Mouse (Mus musculus) stomach, postnatal 0 days (tissue): ENCODE measurements around the gene 6030408B16Rik. TPM values are rescaled to one million over a fixed set of nuclear protein-coding genes. Genes with fewer than 3 reads are reported as not detected.
A peak's percentile ranks its signal among the peaks of the same experiment; 100 is the strongest.
"Not testable (repeated sequence)": the region's sequence is repeated elsewhere in the genome, so short reads cannot be mapped to it uniquely, and the experiment has no call there.

Experiments used
- ATAC-seq: fragments of 200-750 bp; cut with Nextera tagmentation; 2 replicates; pipeline ENCODE4 v1.8.0; 2017; ENCODE audit not compliant: low FRiP score, low TSS enrichment
- DNase-seq: peaks from one replicate; pipeline ENCODE4 v3.0.0-alpha.2; 2016; ENCODE audit warnings: low spot score
- H3K27ac ChIP-seq: fragments of 300-500 bp; sonication (generic); replicated peaks from 2 replicates; pipeline ENCODE4 v1.5.1; 2014; ENCODE audit warnings: mild to moderate bottlenecking, control low read depth
- H3K27me3 ChIP-seq: fragments of 300-500 bp; sonication (generic); 2 replicates; pipeline ENCODE4 v1.6.1; 2014; ENCODE audit warnings: low read length; ENCODE audit not compliant: control insufficient read depth, insufficient read depth
- H3K36me3 ChIP-seq: fragments of 300-500 bp; sonication (generic); 2 replicates; pipeline ENCODE4 v1.6.1; 2014; ENCODE audit warnings: low read length, mixed read lengths; ENCODE audit not compliant: control insufficient read depth, insufficient read depth
- H3K4me1 ChIP-seq: fragments of 300-500 bp; sonication (generic); replicated peaks from 2 replicates; pipeline ENCODE4 v1.6.1; 2014; ENCODE audit warnings: antibody characterized with exemption; ENCODE audit not compliant: control insufficient read depth, insufficient read depth
- H3K4me2 ChIP-seq: fragments of 300-500 bp; sonication (generic); replicated peaks from 2 replicates; pipeline ENCODE4 v1.6.1; 2014; ENCODE audit warnings: low read depth, mild to moderate bottlenecking, control low read depth, moderate library complexity
- H3K4me3 ChIP-seq: fragments of 300-500 bp; sonication (generic); 2 replicates; pipeline ENCODE4 v1.5.1; 2014; ENCODE audit warnings: low read depth, low read length, control low read depth
- H3K9ac ChIP-seq: fragments of 300-500 bp; sonication (generic); 2 replicates; pipeline ENCODE4 v1.6.1; 2014; ENCODE audit warnings: mild to moderate bottlenecking, low read length, control low read depth, mixed read lengths
- H3K9me3 ChIP-seq: fragments of 300-500 bp; sonication (generic); 2 replicates; pipeline ENCODE4 v1.6.1; 2016; ENCODE audit warnings: low read length; ENCODE audit not compliant: control insufficient read depth
- CTCF ChIP-seq: IDR thresholded peaks from 2 replicates; pipeline ENCODE4 v1.5.1; 2016; ENCODE audit warnings: antibody characterized with exemption, low read depth, mild to moderate bottlenecking, moderate library complexity
- EP300 ChIP-seq: optimal IDR thresholded peaks from 2 replicates; pipeline ENCODE3; 2016; ENCODE audit warnings: antibody characterized with exemption
- WGBS: fragments of 180-500 bp; shearing (Covaris S2); extraction: QIAGEN DNeasy Blood & Tissue Kit; methylation state at CpG from one replicate; pipeline ENCODE4 v1.1.7; 2014; 5-methylcytosine and 5-hydroxymethylcytosine counted together
- polyA plus RNA-seq: library from polyadenylated mRNA; unstranded; fragments of >200 nt; fragmentation: Nextera tagmentation; extraction: Ambion mirVana; gene quantifications from 2 replicates; pipeline ENCODE4 v1.2.1, GENCODE M21; 2015

6030408B16Rik gene
- polyA plus RNA-seq, 1 experiment from 2014 or later, result 2.4 TPM

DNA sequence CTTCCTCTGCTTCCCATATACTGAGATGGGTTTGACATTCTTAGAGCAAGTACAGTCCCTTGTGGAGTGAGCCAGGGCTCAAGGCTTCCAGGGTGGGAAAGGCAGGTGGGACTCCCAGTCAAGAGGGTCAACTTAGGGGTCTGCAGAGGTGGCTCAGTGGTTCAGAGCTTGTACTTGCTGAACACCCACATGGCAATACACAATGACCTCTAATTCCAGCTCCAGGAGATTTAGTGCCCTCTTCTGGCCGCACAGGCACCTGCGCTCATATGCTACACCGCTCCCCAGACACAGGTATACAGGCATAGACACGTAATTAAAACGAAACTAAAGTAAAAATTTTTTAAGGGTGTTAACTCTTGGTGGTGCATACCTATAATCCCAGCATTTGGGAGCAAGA, 30.5 kb downstream of the 6030408B16Rik start:
- Histone ChIP-seq H3K27me3 (no peaks in the 10 kb centered on the region), H3K36me3 (no peaks in the 10 kb centered on the region), H3K9ac (no peak overlapping the region), H3K9me3 (no peaks in the 10 kb centered on the region), H3K4me1 (peaks cover 3% of the 10 kb centered on the region; the same call in 1 of the 2 replicates), H3K4me2 (no peak overlapping the region), H3K27ac (no peak overlapping the region), H3K4me3 (no peak overlapping the region)
- WGBS, result 89% methylated on average over 5 of the region's 5 CpGs
- ATAC-seq (no peak), DNase-seq (no peak)
- TF ChIP-seq CTCF (peak; percentile 43), EP300 (no peak)

DNA sequence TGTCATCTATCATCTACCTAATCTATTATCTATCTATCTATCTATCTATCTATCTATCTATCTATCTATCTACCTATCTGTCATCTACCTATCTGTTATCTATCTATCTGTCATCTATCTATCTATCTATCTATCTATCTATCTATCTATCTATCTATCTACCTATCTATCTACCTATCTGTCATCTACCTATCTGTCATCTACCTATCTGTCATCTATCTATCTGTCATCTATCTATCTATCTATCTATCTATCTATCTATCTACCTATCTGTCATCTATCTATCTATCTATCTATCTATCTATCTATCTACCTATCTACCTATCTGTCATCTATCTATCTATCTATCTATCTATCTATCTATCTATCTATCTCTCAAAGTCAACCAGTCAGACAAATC, 31.4 kb downstream of the 6030408B16Rik start:
- H3K9ac ChIP-seq, H3K27ac ChIP-seq, H3K4me3 ChIP-seq, H3K4me1 ChIP-seq, H3K27me3 ChIP-seq, H3K9me3 ChIP-seq, ATAC-seq, DNase-seq, H3K4me2 ChIP-seq, H3K36me3 ChIP-seq: not testable (repeated sequence)

- 40% methylated on average over 10 of the region's 10 CpGs for WGBS
- Histone ChIP-seq H3K27me3 (no peaks in the 10 kb centered on the region), H3K36me3 (no peaks in the 10 kb centered on the region), H3K4me2 (no peak overlapping the region), H3K9ac (no peak overlapping the region), H3K9me3 (no peaks in the 10 kb centered on the region), H3K4me3 (no peak overlapping the region), H3K27ac (no peak overlapping the region), H3K4me1 (peaks cover 3% of the 10 kb centered on the region; the same call in 1 of the 2 replicates)
- no peak for TF ChIP-seq CTCF
- TF ChIP-seq EP300, result no peak
- no peak for DNase-seq
- ATAC-seq, result no peak
Observed at GRCm38 (mm10) chr15:101325991-101326534, 33.1 kb downstream of the 6030408B16Rik start.

GRCm38 (mm10) chr15:101327282-101327681, 34.3 kb downstream of the 6030408B16Rik start:
- no peaks in the 10 kb centered on the region for H3K27me3 ChIP-seq
- peak overlapping the region; percentile 71 for H3K27ac ChIP-seq
- ATAC-seq, result peak; percentile 91
- peaks cover 3% of the 10 kb centered on the region; the same call in 1 of the 2 replicates for H3K4me1 ChIP-seq
- H3K36me3 ChIP-seq, result no peaks in the 10 kb centered on the region
- DNase-seq, result peak; percentile 99
- no peak overlapping the region for H3K9ac ChIP-seq
- whole genome bisulfite sequencing, result under 1% methylated on average over 6 of the region's 6 CpGs
- H3K4me2 ChIP-seq, result no peak overlapping the region
- no peak overlapping the region for H3K4me3 ChIP-seq
- no peaks in the 10 kb centered on the region for H3K9me3 ChIP-seq
- TF ChIP-seq EP300 (peak; percentile 93), CTCF (peak; percentile 100)

GRCm38 (mm10) chr15:101328876-101329563, 36.0 kb downstream of the 6030408B16Rik start:
- H3K4me1 ChIP-seq, result peaks cover 3% of the 10 kb centered on the region; the same call in 1 of the 2 replicates
- no peak overlapping the region for H3K9ac ChIP-seq
- H3K27me3 ChIP-seq, result no peaks in the 10 kb centered on the region
- H3K9me3 ChIP-seq, result no peaks in the 10 kb centered on the region
- 55% methylated on average over 3 of the region's 3 CpGs for WGBS
- no peak overlapping the region for H3K4me3 ChIP-seq
- DNase-seq, result no peak
- no peaks in the 10 kb centered on the region for H3K36me3 ChIP-seq
- TF ChIP-seq EP300, result no peak
- TF ChIP-seq CTCF, result no peak
- ATAC-seq, result no peak
- peak overlapping the region; percentile 63 for H3K27ac ChIP-seq
- no peak overlapping the region for H3K4me2 ChIP-seq

- DNase-seq, result no peak
- no peak overlapping the region for H3K9ac ChIP-seq
- H3K4me3 ChIP-seq, result no peak overlapping the region
- peak overlapping the region; percentile 63 for H3K27ac ChIP-seq
- H3K4me1 ChIP-seq, result peaks cover 3% of the 10 kb centered on the region; the same call in 1 of the 2 replicates
- TF ChIP-seq CTCF, result no peak
- no peak for TF ChIP-seq EP300
- H3K9me3 ChIP-seq, result no peaks in the 10 kb centered on the region
- 55% methylated on average over 3 of the region's 3 CpGs for WGBS
- no peaks in the 10 kb centered on the region for H3K36me3 ChIP-seq
- H3K27me3 ChIP-seq, result no peaks in the 10 kb centered on the region
- no peak overlapping the region for H3K4me2 ChIP-seq
- no peak for ATAC-seq
Observed at GRCm38 (mm10) chr15:101329564-101329892, 36.5 kb downstream of the 6030408B16Rik start.
